Mouse (Mus musculus): ENCODE data around the gene Gss.

DNA sequence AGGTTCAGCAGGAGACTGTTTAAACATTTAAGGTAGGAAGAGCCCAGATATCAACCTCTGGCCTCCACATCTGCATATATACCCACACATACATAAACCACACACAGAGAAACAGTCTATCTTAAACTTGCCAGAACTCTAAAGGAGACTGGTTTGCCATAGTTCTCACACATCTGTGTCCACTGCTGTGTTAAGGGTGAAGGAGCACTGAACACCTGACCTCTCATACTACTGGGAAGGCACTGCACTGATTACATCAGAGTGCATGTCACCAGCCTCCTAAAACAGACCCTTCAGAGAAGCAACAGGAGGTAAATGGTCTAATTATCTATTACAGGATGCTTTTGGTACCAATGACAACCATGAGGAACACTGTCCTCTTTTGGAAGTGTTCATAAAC, 44.3 kb upstream of the Gss start:
- TF ChIP-seq CTCF (IDR thresholded peaks at IDR 0.05; ENCODE audit: low read depth) (no peak), EP300 (IDR thresholded peaks at IDR 0.05; ENCODE audit: low read depth) (no peak)
